Mouse (Mus musculus): ENCODE measurements around the gene Tbc1d14.
A peak's percentile ranks its signal among the peaks of the same experiment; 100 is the strongest.

The Tbc1d14 gene

GRCm38 (mm10) chr5:36578982-36579381 is 14.1 kb downstream of the Tbc1d14 start:
- no peak for DNase-seq (ENCODE audit: inconsistent age in 2 of 2, low spot score in 1 of 2)

- DNase-seq (ENCODE audit: inconsistent age in 2 of 2, low spot score in 1 of 2), result no peak
These were observed 16.6 kb downstream of the Tbc1d14 start for GRCm38 (mm10) chr5:36576457-36576856.

GRCm38 (mm10) chr5:36575745-36576144 is 17.3 kb downstream of the Tbc1d14 start:
- DNase-seq (ENCODE audit: inconsistent age in 2 of 2, low spot score in 1 of 2), result peak in 1 of 2 experiments; percentile 54

GRCm38 (mm10) chr5:36575227-36575626 is 17.8 kb downstream of the Tbc1d14 start:
- peak; percentile 51 to 80 for DNase-seq (ENCODE audit: inconsistent age in 2 of 2, low spot score in 1 of 2)

- DNase-seq (ENCODE audit: inconsistent age in 2 of 2, low spot score in 1 of 2), result peak; percentile 66 to 83
These were observed 18.8 kb downstream of the Tbc1d14 start for GRCm38 (mm10) chr5:36574147-36574870.

GRCm38 (mm10) chr5:36573354-36573753 is 19.7 kb downstream of the Tbc1d14 start:
- peak in 1 of 2 experiments; percentile 46 for DNase-seq (ENCODE audit: inconsistent age in 2 of 2, low spot score in 1 of 2)

GRCm38 (mm10) chr5:36571371-36571770 is 21.7 kb downstream of the Tbc1d14 start:
- peak; percentile 81 to 90 for DNase-seq (ENCODE audit: inconsistent age in 2 of 2, low spot score in 1 of 2)

- no peak for DNase-seq (ENCODE audit: inconsistent age in 2 of 2, low spot score in 1 of 2)
These were observed 22.4 kb downstream of the Tbc1d14 start for GRCm38 (mm10) chr5:36570546-36571245.

GRCm38 (mm10) chr5:36570098-36570497 is 23.0 kb downstream of the Tbc1d14 start:
- DNase-seq (ENCODE audit: inconsistent age in 2 of 2, low spot score in 1 of 2), result peak in 1 of 2 experiments; percentile 44

GRCm38 (mm10) chr5:36568118-36568517 is 25.0 kb downstream of the Tbc1d14 start:
- peak; percentile 57 to 86 for DNase-seq (ENCODE audit: inconsistent age in 2 of 2, low spot score in 1 of 2)

GRCm38 (mm10) chr5:36567627-36568026 is 25.4 kb downstream of the Tbc1d14 start:
- DNase-seq (ENCODE audit: inconsistent age in 2 of 2, low spot score in 1 of 2), result peak; percentile 10 to 65

- DNase-seq (ENCODE audit: inconsistent age in 2 of 2, low spot score in 1 of 2), result no peak
These were observed 28.5 kb downstream of the Tbc1d14 start for GRCm38 (mm10) chr5:36564530-36564929.

- DNase-seq (ENCODE audit: inconsistent age in 2 of 2, low spot score in 1 of 2), result no peak
These were observed 29.3 kb downstream of the Tbc1d14 start for GRCm38 (mm10) chr5:36563741-36564140.

GRCm38 (mm10) chr5:36562791-36563445 is 30.2 kb downstream of the Tbc1d14 start:
- DNase-seq (ENCODE audit: inconsistent age in 2 of 2, low spot score in 1 of 2), result peak in 1 of 2 experiments; percentile 41

- DNase-seq (ENCODE audit: inconsistent age in 2 of 2, low spot score in 1 of 2), result no peak
These were observed 31.6 kb downstream of the Tbc1d14 start for GRCm38 (mm10) chr5:36561509-36561908.

GRCm38 (mm10) chr5:36560490-36560889 is 32.6 kb downstream of the Tbc1d14 start:
- no peak for DNase-seq (ENCODE audit: inconsistent age in 2 of 2, low spot score in 1 of 2)

- DNase-seq (ENCODE audit: inconsistent age in 2 of 2, low spot score in 1 of 2), result peak in 1 of 2 experiments; percentile 24
These were observed 33.4 kb downstream of the Tbc1d14 start for GRCm38 (mm10) chr5:36559510-36560235.

GRCm38 (mm10) chr5:36559106-36559505 is 34.0 kb downstream of the Tbc1d14 start:
- DNase-seq (ENCODE audit: inconsistent age in 2 of 2, low spot score in 1 of 2), result no peak

GRCm38 (mm10) chr5:36558526-36558925 is 34.5 kb downstream of the Tbc1d14 start:
- peak in 1 of 2 experiments; percentile 71 for DNase-seq (ENCODE audit: inconsistent age in 2 of 2, low spot score in 1 of 2)

- peak in 1 of 2 experiments; percentile 65 for DNase-seq (ENCODE audit: inconsistent age in 2 of 2, low spot score in 1 of 2)
These were observed 35.3 kb downstream of the Tbc1d14 start for GRCm38 (mm10) chr5:36557584-36558308.
